Mouse (Mus musculus) embryo, embryonic 11 days (tissue): ENCODE results near the gene Stx12.

Experiments
- DNase-seq: peaks from one replicate; pipeline ENCODE4 v3.0.0-alpha.2; 2015

Stx12 gene

DNA sequence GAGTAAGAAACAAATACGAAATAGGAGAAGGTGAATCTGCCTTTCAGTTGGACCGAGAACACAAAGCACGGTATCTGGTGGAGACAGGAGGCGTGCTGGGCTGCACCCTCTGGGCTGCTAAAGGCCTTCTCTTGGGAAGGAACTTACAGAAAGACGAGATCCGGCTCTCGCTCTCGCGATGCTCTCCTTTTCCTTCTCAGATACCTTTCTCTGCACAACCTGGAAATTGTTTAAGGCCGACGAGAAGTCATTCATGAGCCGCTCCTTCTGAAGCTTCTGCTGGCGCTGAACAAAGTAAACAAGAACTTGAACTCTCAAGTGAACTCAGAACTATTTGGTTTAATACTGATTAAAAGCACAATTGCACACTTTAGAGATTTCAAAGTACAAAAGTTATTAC is 21.3 kb downstream of the Stx12 start:
- DNase-seq = no peak

GRCm38 (mm10) chr4:132860880-132861279 is 23.4 kb downstream of the Stx12 start:
- DNase-seq = no peak

DNA sequence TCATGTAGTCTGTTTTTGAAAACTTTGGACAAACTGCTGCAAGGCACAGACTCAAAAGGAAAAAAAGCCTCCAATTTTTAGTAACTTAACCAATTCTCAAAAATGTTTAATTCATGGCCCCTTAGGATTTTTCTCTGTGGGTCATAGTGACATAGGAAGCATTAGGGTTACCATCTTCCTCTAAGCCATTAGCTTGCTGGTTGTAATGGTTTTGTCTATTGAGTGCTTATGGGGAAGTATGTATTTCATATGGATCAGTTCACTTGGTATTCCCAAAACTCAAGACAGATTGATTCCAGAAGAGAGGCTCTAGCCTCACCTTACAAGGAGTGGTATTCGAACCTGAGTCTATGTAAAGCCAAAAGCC is 40.6 kb downstream of the Stx12 start:
- DNase-seq = no peak

- peak; percentile 98 for DNase-seq
Observed at GRCm38 (mm10) chr4:132842970-132843704, 41.2 kb downstream of the Stx12 start, which contains the start of gene Ppp1r8. TSS of gene Ppp1r8 (minus strand) at chr4:132843169.

- peak; percentile 44 for DNase-seq
Observed at GRCm38 (mm10) chr4:132842281-132842906, 41.9 kb downstream of the Stx12 start.

DNA sequence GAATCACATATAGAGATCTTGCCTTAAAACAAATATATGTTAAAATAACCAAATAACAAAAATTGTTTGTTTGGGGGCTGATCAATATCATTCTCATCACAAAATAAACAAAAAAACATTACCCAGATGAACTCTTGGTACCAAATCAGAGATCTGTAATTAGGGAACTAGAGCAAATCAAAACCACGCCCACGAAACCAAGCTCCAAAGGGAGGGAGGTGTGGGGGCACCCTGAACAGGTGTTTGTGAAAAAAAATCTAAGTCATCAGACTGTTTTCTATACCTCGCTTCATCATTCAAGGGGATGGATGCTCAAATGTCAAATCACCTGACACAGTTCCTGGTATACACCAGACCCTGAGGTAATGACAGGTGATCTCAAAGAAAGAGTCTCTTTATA is 42.8 kb downstream of the Stx12 start:
- no peak for DNase-seq

GRCm38 (mm10) chr4:132823614-132824366 is 60.5 kb downstream of the Stx12 start:
- peak; percentile 59 for DNase-seq

- no peak for DNase-seq
Observed at GRCm38 (mm10) chr4:132818442-132818841, 65.9 kb downstream of the Stx12 start.

DNA sequence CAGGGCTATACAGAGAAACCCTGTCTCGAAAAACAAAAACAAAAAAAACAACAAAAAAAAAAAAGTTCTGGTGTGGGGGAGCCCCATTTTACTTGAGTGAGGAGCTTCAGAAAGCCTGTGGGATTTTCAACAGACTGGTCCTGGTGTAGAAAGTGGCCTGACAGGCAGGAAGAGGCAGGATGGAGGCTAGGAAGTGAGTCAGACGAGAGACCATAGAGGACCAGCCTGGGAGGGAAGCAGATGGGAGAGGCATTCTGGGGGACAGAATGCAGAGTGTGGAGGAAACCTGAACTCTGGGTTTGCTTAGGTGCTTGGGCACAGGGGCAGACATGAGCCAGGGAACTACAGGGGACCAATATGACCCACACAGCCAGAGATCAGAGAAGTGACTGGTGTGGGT is 67.5 kb downstream of the Stx12 start:
- no peak for DNase-seq

DNA sequence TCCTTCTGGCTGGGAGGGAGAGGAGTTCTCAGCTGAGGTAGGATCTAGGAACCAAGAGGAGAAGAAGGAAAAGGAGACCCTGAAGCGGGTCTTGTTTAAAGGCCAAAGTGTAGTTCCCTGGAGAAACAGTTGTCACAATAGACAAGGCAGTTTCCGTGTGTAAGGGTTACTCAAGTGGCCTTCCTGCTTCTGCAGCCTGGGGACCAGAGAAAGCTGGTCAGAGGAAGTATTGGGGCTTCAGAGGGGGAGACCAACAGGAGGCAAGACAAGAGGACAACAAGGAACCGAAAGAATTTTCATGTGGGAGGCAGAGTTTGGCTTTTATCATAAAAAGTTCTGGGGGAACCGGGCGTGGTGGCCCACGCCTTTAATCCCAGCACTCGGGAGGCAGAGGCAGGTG is 67.9 kb downstream of the Stx12 start:
- DNase-seq = no peak

DNA sequence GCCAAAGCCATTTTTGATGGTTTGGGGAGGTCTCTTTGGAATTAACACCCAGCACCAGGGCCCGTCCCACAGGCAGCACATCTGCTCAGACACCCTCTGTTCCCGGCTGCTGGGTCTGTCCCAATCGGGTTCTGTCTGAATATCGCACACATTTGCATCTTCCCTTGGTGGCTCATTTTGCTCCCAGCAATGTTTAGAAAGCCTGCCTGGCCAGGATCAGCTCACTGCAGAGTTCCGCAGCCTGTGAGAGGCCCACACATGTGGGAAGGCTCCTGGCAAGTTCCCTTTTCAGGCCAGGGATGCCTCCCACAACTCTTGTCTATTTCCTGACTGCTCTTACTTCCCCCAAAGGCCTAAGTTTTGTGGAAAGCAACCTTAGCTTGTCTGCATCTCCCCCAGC is 74.7 kb downstream of the Stx12 start:
- DNase-seq = no peak

DNA sequence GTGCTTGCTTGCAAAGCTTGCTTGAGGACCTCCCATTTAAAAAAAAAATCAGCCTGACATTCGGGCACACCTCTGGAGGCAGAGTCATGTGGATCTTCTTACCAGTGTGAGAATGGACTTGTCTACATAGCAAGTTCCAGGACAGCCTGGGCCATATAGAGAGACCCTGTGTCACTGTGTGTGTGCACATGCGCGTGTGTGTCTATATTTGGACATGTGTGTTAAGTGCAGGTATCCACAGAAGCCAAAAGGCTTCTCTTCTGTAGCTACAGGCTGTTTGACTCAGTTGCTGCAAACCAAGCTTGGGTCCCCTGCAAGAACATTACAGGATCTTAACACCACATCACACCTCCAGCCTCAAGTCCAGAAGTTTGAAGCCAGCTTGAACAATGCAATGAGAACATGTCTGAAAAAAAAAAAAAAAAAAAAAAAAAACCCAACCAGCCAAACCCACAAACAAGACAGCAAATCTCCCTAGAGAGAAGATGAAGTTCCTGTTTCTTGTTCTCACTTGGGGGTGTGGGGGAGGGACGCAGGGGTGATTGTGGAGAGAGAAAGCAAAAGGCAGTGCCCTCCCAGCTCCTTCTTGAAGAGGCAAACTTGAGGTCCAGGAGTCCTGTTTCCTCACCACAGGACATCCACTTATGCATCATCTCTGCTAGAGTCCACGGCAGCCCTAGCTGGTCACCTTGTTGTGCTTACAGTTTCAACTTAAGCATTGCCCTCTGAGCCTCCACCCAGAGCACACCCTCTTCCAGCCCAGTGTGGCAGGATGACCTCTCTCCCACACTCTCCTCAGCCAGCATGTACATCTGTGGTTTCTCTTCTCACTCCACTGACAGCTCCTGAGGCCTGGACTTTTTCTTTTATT is 76.3 kb downstream of the Stx12 start:
- DNase-seq = no peak

DNA sequence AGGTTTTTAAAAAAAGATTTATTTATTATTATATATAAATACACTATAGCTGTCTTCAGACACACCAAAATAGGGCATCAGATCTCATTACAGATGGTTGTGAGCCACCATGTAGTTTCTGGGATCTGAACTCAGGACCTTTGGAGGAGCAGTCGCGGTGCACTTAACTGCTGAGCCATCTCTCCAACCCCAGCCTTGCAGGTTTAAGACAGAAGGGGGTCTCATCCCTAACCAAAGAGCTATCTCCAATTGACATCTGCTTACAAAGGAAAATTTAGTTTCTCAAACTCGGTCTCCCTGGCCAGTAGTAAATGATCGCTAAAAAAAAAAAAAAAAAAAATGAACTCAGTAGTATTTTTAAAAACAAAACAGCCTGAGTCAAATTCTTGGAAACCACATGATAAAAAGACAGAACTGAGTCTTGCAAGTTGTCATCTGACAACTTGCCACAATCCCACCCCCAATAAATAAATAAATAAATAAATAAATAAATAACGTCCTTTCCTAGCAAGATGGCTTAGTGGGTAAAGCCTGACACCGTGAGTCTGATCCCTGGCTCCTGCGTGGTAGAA is 77.6 kb downstream of the Stx12 start:
- no peak for DNase-seq

GRCm38 (mm10) chr4:132805599-132806197 is 78.6 kb downstream of the Stx12 start:
- DNase-seq = no peak

- no peak for DNase-seq
Observed at GRCm38 (mm10) chr4:132805146-132805545, 79.2 kb downstream of the Stx12 start.

DNA sequence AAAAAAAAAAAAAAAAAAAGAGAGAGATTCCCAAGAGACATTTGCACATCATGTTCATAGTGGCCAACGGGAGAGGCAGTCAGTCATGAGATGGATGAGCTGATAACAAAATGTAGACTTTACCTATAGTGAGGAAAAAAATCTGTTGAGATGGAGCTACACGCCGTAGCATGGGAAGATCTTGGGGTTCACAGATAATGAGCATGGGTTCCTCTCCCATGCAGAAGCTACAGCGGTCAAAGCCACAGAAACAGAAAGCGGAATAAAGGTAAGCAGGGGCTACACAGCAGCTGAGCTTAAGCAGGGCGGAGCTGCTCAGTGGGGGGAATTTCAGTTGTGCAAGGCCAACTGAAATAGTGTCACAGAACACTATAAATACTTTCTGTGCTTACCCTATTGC is 80.0 kb downstream of the Stx12 start:
- no peak for DNase-seq

DNA sequence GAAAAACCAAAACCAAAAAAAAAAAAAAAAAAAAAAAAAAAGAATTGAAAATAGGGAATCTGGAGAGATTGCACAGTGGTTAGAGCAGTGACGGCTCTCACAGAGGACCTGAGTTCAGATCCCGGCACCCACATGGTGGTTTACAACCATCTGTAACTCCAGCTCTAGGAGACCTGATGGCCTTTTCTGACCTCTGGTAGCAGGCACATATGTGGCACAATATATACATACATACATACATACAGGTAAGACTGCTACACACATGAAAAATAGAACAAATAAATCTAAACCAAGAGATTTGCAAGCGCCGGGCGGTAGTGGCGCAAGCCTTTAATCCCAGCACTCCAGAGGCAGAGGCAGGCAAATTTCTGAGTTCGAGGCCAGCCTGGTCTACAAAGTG is 80.4 kb downstream of the Stx12 start:
- no peak for DNase-seq
